Mouse (Mus musculus): ENCODE measurements around the gene Coq10b.

The Coq10b gene

DNA sequence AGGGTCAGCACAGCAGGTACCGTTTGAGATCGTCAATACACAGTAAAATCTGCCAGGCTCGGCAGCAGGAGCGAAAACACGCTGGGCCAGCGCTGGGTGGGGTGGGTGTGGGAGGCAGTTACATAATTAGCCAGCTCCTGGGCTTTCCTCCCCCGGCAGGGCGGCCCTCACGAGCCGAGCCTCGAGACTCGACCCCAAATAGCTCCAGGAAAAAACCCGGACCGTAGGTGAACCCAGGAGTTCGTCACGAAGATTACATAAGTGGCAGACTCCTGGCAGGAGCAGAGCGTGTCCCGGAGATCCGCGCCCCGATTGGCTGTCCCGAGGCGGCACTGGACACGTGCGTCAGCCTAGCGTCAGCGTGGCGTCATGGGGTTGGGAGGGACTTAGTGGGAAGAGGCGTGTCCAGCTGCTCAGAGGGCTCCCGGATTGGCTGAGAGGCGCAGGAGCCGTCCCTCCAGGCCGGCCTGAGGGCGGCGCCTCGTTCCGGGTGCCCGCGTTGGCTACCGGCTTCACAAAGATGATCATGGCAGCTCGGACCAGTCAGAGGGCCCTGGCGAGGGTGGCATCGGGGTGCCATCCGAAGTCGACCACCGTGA is at the start of gene Coq10b:
Gene Coq10b, plus strand, starts transcription at position 416 of the 599 bp plus-strand sequence.
- DNase-seq (ENCODE audit: low read depth, low spot score): peak; percentile 99

DNA sequence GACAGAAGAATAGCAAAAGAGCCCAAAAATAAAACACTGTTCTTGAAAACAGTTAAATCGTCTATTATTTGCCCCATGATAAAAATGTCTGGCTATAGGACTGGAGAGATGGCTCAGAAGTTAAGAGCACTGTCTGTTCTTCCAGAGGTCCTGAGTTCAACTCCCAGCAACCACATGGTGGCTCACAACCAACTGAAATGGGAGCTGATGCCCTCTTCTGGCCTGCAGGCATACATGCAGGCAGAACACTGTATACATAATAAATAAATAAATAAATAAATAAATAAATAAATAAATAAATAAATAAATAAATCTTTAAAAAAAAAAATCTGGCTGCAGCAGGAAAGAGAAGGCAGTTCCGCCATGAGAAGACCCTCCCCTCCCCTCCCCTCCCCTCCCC is 44.3 kb upstream of the Coq10b start:
- DNase-seq (ENCODE audit: low read depth, low spot score): peak; percentile 58

GRCm38 (mm10) chr1:55012513-55012912 is 40.1 kb upstream of the Coq10b start:
- DNase-seq (ENCODE audit: low read depth, low spot score): peak; percentile 68

DNA sequence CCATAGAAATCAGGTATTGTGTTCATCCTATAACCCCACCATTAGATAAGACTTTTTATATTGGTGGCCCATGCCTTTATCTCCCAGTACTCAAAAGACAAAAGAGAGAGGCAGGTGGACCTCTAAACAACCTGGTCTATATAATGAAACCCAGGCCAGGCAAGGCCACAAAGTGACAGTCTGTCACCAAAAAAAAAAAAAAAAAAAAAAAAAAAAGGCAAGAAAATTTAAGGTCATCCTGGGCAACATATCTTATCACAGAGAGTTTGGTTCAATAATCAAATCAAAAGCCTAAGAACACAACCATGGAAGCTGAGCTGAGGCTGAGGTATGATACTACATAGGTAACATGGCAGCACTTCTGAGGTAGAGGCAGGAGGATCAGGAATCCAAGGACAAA is 30.7 kb upstream of the Coq10b start:
- DNase-seq (ENCODE audit: low read depth, low spot score): no peak

DNA sequence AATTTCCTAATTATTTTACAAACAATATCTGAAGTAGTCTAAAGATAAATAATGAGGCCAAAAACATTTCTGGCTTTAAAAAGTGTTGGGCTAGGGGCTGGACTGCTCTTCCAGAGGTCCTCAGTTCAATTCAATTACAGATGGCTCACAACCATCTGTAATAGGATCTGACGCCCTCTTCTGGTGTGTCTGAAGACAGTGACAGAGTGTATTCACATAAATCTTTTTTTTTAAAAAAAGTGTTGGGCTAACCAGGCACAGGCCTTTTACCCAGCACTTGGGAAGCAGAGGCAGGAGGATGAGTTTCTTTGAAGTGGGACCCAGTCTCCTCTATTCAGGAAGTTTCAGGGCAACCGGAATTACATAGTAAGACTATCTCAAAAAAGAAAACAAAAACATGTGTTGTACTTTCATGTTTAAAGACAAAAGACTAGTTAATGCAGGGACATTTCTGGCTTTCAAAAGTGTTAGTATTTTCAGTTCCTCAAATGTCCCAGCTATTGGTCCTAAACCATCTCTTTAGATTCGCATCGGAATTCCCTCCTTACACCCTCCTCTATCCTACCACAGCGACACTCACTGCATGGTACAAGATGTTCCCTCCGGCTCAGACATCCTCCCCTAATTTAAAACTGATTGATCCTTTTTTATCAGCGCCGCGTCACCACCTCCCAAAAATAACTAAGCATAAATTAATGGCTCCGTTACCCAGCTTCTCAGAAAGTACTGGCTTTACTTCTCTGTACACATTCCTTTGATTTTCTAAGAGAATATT is 26.7 kb upstream of the Coq10b start:
- no peak for DNase-seq (ENCODE audit: low read depth, low spot score)

- DNase-seq (ENCODE audit: low read depth, low spot score): no peak
Measured at GRCm38 (mm10) chr1:55026444-55027252, 25.9 kb upstream of the Coq10b start.

DNA sequence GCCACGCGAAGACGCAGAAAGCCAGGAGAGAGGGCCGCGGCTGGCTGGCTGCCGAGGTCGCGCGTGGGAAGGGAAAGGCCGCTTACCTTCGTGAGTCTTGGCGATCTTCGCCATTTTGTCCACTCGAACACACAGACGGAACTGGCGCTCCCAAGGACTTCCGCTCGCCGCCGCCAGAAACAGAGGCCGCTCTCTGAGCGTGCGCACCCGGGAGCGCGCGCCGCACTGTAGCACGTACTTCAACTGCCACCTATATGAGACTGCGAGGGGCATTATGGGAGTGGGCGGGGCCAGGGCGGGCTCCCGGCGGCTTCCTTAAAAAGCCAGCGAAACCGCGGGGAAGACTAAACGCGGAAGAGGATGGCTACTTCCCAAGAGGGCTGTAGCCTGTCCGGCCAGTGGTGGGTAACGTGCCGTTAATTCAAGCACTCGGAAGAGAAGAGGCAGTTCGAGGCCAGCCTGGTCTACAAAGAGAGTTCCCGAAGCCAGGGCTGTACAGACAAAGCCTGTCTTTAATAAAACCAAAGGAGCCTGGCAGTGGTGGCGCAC is 25.2 kb upstream of the Coq10b start, which contains the start of gene Sf3b1:
Gene Sf3b1, minus strand, starts transcription at position 229 of the 549 bp plus-strand sequence.
- DNase-seq (ENCODE audit: low read depth, low spot score): peak; percentile 99

DNA sequence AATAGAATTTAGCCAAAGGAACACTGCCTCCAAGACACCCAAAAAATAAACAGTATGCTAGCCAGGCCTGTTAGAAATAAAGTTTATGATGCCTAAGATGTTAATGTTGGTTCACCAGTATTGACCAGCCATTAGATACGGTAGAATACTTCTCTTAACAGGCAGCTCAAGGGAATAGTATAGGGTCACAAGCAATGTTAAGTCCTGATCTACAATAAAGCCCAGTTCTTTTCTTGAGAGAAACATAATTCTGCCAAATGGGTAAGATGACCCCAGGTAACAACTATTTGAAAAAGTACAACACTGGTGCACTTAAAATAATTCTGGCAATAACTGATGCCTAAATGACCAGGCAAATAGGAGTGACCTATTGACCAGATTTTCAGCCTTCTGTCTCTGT is 24.6 kb upstream of the Coq10b start:
- no peak for DNase-seq (ENCODE audit: low read depth, low spot score)

DNA sequence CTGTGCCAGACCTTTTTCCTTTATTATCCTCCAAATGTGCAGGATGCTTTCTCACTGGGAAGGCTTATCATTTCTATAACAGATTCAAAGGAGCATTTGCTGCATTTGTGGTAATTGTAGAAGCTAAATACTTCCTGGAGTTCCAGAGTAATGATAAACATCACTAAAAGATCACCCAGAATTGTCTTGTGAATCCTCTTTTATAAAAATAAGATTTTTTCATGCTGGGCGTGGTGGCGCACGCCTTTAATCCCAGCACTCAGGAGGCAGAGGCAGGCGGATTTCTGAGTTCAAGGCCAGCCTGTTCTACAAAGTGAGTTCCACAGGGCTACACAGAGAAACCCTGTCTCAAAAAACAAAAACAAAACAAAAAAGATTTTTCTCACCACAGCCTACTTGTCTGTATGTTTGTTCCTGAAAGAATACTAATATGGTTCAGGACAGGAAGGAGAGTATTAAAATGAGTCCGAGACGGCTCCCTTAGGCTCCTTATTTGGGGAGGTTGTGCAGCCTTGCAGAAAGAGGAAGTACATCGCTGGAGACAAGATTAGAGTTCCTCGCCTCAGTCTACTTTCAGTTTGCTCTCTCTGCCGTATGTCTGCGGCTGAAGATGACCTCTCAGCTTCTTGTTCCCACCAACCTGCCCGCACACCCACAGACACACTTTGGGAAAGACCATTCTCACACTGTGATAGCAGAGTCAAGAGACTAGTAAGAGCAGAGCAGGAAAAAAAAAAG is 23.9 kb upstream of the Coq10b start:
- no peak for DNase-seq (ENCODE audit: low read depth, low spot score)

DNA sequence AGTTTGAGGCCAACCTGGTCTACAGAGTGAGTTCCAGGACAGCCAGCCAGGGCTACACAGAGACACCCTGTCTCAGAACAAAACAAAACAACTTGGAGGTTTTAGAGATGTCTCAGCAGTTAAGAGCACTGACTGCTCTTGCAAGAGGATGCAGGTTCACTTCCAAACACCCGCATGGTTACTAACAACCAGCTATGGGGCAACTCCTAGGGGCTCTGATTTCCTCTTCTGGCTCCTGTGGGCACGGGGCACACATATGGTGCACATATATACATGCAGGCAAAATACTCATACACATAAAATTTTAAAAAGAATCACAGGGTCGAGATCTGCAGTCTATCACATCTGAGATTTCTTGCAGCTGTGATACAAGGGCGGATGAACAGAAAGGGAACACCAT is 23.1 kb upstream of the Coq10b start:
- no peak for DNase-seq (ENCODE audit: low read depth, low spot score)

GRCm38 (mm10) chr1:55031026-55031779 is 21.4 kb upstream of the Coq10b start:
- peak; percentile 84 for DNase-seq (ENCODE audit: low read depth, low spot score)

DNA sequence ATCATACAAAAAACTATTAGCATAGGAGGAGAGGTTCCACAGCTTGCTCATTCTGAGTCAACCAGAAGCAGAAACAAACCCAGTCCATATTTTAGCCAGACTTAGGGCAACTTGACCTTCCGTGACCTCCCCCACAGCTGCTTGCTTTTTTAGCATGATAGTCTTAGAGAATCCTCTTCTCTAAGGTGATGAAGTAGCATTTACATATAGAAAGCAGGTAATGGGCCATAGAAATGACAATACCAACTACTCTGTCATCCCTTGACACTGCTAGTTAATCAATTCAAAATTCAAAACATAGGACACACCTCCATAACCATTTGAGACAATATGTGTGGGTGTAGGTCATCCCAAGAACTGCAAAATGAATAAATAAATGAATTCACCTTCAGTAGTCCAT is 12.6 kb upstream of the Coq10b start:
- DNase-seq (ENCODE audit: low read depth, low spot score): peak; percentile 80

DNA sequence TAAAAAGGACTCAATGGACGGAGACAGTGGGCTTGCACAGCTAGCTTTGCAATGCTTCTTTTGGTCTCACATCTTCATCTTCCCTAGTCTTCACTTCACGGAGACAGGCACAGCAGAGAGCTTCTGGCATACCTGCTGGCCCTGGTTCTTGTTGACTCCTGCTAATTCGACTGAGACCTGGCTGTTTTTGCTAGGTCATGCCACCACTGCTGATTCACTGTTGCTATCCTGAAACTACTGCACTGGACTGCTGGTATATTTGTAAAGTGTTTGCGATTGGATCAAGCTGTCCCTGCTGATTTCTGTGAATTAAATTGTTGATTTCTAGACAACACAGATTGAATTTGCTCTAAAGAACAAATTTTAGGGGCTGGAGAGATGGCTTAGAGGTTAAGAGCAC is 10.9 kb upstream of the Coq10b start:
- DNase-seq (ENCODE audit: low read depth, low spot score): no peak

DNA sequence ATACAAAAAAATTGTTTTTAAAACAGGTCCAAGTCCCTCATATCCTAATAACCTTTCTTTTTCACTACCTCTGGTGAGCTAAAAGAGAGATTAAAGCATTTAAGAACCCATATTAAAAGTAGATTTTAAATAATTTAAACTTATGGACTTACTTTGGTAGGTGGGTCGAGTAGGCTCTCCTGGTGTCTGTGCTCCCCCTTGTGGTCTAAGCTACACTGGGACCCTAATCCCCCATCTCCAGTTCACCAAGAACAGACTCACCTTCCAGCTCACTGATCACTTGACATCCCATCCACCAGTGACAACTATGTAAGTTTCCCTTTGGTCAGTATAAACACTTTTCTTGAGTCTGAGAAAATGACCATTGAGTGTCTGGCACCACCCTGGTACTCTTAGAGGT is 10.3 kb upstream of the Coq10b start:
- peak; percentile 76 for DNase-seq (ENCODE audit: low read depth, low spot score)

GRCm38 (mm10) chr1:55043164-55043563 is 9.4 kb upstream of the Coq10b start:
- DNase-seq (ENCODE audit: low read depth, low spot score): no peak

- no peak for DNase-seq (ENCODE audit: low read depth, low spot score)
Measured at GRCm38 (mm10) chr1:55048841-55049587, 3.6 kb upstream of the Coq10b start.

DNA sequence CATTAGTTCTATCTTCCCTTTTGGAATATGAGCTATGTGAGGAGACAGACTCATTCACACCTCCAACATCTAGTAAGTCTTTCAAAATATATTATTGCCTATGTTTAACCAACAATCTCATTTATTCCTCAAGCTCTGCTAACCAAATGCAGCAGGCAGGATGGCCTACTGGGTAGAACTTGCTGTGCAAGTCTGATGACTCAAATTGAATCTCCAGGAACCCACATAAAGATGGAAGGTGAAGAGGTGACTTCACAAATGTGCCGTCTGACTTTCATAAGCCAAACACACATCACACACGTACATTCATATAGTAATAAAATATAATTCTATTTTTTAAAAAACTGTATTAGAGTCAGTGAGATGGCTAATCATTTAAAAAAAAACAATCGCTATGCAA is 899 bp upstream of the Coq10b start:
- DNase-seq (ENCODE audit: low read depth, low spot score): no peak

GRCm38 (mm10) chr1:55053005-55053404 is 435 bp downstream of the Coq10b start:
- peak; percentile 56 for DNase-seq (ENCODE audit: low read depth, low spot score)

- no peak for DNase-seq (ENCODE audit: low read depth, low spot score)
Measured at GRCm38 (mm10) chr1:55053596-55053995, 1.0 kb downstream of the Coq10b start.

Measured in ES-CJ7 (cell line).